Mouse (Mus musculus) layer of hippocampus, adult 9-10 months (tissue): ENCODE measurements around the gene Ppp4r3b.

Experiments
- DNase-seq: peaks from one replicate; pipeline ENCODE4 v3.0.0; 2022; ENCODE audit warnings: low spot score

Ppp4r3b gene

GRCm38 (mm10) chr11:29172563-29173124 is at the start of gene Ppp4r3b:
Gene Ppp4r3b, plus strand, starts transcription at chr11:29172890.
- peak; percentile 94 for DNase-seq

DNA sequence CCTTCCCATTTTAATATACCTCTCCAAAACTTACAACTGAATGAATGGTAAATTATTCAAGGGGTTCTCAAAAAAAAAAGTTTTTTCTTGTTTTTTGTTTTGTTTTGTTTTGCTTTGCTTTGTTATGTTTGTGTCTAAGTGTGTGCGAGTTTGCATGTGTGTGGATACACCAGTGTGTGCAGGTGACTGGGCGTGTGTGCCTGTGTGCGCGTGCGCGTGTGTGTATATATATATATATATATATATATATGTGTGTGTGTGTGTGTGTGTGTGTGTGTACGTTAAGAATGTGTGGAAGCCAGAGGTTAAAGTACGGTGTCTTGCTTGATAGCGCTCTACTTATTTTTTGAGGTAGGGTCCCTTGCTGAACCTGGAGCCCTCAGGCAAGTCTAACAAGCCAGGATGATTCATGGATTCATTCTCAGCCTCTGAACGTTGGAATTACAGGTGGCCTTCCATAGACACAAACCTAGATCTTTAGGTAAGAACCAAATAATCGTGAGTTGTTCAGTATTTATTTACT is 42.8 kb upstream of the Ppp4r3b start:
- DNase-seq: no peak

DNA sequence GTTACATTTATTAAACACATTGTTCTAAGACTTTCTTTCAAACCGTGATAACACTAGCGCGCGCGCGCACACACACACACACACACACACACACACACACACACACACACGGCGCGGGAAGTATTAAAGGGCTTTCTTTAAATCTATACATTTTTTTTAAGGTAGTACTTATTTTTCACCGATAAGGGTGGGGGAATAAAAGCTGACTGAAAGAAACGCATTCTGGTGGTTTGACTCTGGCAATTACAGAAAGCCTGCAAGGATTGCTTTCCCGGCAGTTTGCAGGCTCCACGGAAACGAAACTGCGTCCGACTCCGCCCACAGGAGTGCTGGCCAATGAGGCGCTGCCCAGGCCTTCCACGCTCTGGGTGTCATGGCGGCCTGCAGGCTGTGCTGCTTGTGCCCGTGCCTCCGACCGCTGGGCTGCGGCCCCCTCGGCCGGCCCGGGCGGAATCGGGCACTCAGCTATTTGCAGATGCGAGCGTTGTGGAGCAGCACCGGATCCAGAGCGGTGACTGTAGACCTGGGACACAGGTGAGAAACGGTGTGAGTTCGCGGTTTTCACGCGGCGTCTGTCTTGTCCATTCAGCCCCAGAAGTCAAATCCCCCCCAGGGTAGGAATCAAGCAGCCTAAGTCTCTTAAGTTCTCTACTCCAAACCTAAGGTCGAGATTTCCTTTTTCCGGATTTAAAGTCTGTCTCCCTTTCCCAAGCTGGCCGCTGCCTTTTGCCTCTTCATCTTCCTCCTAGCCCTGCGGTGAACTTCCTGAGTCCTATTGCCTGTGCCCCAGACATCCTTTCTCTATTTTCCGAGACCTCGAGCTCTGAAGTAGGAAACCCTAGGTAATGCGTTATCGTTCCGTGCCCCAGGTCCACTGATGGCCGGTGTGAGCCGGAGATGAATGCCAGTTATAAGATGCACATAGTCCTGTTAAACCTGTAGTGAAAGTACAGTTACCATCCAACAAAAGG is 42.0 kb upstream of the Ppp4r3b start, which contains the start of gene Pnpt1:
Pnpt1 (plus strand) TSS at position 360 of the 971 bp plus-strand sequence.
- peak; percentile 73 for DNase-seq

DNA sequence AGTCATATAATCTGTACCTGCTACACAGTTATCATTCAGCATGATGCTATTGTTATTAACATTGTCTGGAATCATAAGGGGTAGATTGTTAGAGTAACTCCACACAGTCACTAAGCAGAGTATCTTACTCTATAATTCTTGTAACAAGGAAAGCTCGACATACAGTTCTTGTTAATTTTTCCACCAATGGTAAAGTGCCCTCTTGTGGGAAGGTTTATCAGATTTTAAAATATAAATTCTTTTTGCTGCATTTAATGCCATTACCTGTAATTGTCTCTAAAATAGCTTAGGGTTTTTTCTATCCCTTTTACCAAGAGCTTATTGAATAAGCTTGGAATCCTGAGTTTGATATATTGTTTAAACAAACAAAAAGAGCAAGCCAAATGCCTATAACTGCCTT is 32.0 kb upstream of the Ppp4r3b start:
- no peak for DNase-seq

GRCm38 (mm10) chr11:29148901-29149300 is 23.8 kb upstream of the Ppp4r3b start:
- no peak for DNase-seq

DNA sequence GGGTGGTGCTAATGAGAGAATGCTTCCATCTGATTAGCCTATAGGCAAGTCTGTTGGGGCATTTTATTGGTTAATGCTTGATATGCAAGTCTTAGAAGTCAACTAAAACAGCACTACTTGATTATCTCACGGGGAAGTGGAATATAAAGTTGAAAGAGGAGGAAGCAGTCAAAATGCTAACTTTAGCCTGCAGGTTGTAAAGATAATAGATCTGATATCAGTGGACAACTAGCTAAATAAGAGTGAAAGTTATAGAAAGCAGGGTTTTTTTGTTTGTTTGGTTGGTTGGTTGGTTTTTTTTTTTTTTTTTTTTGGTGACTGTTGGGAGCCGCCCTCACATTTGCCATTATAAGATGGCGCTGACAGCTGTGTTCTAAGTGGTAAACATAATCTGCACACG is 9.1 kb upstream of the Ppp4r3b start:
- DNase-seq: no peak

DNA sequence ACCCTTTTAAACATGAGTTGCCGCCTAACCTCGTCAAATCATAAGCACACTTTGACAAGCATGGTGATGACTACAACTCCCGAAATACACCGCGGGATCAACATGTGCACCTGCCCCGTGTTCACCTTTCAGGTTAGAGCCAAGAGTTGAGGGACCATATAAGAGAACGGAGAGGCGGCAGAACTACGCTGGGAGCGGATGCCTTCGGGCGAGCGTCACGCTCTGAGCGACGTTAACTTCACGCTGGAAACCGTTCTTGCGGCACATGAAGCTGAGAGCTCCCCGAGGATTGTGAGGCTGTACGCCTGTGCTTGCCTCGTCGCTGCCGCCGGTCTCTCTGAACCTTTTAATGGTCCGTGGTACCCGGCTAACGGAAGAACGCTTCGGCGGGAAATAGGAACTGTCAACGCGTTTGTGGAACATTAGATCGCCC is 715 bp upstream of the Ppp4r3b start:
- DNase-seq: peak; percentile 26

- peak; percentile 13 for DNase-seq
These were observed 488 bp downstream of the Ppp4r3b start for GRCm38 (mm10) chr11:29173125-29173631.

- DNase-seq: no peak
These were observed 1.2 kb downstream of the Ppp4r3b start for GRCm38 (mm10) chr11:29173706-29174436.

DNA sequence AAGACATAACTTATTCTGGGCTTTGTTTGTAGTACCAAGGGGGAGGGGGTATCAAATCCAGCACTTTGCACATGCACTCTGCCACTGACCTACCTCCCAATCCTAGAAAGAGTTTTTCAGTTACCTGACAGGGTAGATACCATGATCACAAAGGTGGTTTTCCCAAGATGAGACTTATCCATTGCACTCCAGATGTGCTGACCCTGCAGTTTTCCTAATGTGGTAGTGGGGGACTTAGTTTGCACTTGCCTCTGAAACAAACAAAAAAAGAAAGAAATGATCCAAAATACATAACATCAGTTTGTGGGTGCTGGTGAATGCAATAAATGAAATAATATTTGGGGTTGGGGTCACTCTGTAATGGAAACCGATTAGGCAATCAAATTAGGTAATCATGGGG is 6.6 kb downstream of the Ppp4r3b start:
- no peak for DNase-seq

- DNase-seq: peak; percentile 40
These were observed 8.0 kb downstream of the Ppp4r3b start for GRCm38 (mm10) chr11:29180657-29181056.

DNA sequence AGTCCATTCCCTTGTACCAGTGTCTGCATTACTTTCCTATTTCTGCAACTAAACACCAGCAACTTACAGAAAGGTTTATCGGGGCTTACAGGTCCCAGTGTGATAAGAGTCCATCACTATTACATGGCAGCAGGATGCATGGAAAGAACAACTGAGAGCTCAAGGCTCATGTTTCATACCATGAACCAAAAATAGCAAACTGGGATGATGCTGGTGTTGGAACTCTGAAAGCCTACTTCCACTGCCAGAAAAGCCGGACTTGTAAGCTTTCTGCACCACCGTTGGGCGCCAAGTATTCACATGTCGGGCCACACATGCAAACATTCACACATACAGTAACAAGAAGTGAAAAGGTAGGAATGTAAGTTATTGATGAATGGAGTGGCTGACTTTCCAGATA is 9.1 kb downstream of the Ppp4r3b start:
- no peak for DNase-seq

DNA sequence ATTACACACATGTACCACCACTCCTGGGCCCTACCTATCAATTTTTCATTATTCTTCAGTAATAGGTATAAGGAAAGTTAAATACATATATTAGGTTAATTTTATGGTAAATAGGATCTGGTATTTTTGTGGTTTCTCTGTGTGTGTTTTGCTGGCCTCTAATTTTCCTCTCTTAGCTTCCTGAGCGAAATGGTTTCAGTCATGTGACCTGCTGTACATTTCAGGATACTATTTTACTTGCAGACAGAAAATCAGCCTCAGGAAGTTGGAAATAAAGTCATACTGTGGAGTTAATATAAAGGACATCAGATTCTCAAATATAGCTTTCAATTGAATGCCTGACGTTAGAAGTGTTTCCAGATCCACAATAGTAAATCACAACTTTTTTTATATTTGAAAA is 16.3 kb downstream of the Ppp4r3b start:
- no peak for DNase-seq

DNA sequence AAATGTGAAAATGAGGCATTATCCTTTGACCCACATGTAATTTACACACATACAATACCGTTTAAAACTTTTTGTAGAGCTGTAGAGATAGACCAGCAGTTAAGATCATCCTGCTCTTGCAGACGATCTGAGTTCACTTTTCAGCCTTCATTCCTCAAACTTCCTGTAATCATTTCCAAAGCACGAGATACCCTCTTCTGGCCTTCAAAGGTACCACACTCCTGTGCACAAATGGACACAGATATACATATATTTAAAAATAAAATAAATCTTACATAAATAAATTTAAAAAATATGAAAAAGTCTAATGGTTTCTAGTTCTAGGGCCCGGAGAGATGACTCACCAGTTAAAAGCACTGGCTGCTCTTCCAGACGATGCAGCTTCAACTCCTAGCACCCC is 31.0 kb downstream of the Ppp4r3b start:
- no peak for DNase-seq

GRCm38 (mm10) chr11:29209774-29210173 is 37.1 kb downstream of the Ppp4r3b start:
- DNase-seq: no peak

DNA sequence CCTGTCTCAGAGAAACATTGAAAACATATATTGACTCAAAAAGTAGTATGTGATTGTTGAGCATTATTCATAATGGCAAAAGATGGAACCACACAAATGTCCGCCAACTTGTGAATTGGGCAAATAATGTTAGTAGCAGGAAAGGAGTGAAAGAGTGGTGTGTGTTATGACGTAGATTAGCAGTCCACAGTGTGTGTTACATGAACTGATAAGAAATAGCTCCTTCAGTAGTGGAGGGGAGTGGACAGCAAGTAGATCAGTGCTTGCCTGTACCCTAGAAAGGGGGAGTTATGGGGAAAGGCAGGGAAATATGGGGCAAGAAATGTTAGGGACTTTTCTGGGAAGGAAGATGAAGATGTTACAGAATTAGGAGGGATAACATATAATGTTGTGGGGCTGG is 43.5 kb downstream of the Ppp4r3b start:
- no peak for DNase-seq

- DNase-seq: no peak
These were observed 46.4 kb downstream of the Ppp4r3b start for GRCm38 (mm10) chr11:29219055-29219454.

GRCm38 (mm10) chr11:29222310-29222709 is 49.6 kb downstream of the Ppp4r3b start:
- DNase-seq: no peak

DNA sequence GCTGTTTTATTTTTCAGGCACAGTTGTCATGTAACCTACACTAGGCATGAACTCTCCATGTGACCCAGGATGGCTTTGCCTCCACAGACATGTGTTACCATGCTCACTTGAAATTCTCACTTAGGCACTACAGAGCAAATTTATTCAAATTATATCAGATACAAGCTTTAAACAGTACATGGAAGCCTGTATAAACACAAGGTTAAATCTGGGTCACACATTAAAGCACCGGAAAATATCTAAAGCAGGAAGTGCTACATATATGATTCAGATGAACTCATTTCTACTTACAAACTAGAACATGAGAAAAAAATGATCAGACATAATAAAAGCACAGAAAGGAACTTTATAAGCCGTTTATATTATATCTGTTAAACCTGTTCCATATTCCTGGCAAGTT is 52.1 kb downstream of the Ppp4r3b start:
- no peak for DNase-seq

GRCm38 (mm10) chr11:29228957-29229356 is 56.3 kb downstream of the Ppp4r3b start:
- DNase-seq: no peak

DNA sequence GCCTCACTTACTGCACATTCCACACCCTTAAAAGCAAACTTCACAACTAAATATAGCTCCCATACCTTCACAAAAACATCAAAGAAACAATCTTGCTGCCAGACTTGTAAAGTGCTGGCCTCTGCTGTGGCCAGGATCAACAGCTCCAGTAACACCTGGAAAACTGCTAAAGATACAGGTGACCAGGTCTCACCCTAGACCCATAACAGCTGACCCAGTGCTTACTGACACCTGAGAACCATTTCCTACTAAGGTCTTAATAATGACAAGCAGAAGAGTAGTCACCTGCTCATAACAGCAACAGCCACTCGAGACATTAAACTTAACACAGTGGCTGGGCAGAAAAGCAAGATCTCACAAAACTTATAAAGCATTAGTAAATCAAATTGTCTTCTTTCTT is 60.9 kb downstream of the Ppp4r3b start:
- DNase-seq: no peak

DNA sequence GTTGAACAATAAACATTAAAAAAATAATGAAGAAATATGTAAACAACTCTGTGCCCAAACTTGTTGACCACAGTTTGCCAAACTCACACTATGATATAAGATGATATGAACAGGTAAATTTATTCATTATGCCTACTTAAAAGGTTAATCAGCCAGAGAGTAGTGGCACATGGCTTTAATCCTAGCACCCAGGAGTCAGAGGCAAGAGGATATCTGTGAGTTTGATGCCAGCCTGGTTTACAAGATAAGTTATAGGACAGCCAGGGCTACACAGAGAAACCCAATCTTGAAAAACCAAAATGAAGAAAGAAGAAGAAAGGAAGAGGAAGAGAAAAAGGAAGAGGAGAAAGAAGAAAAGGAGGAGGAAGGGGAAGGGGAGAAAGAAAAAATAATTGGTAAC is 64.7 kb downstream of the Ppp4r3b start:
- DNase-seq: no peak
